Mouse (Mus musculus) cerebellum, postnatal 4 days (tissue): Measurements from ENCODE around the gene Wfs1.
"Not testable (repeated sequence)": the region's sequence is repeated elsewhere in the genome, so short reads cannot be mapped to it uniquely, and the experiment has no call there.

ENCODE experiments used
- DNase-seq, 2 experiments: peaks; one replicate each; pipeline ENCODE4 v3.0.0; 2022; ENCODE audit warnings: low spot score in 2 of 2, mixed read lengths in 1 of 2

Gene Wfs1

DNA sequence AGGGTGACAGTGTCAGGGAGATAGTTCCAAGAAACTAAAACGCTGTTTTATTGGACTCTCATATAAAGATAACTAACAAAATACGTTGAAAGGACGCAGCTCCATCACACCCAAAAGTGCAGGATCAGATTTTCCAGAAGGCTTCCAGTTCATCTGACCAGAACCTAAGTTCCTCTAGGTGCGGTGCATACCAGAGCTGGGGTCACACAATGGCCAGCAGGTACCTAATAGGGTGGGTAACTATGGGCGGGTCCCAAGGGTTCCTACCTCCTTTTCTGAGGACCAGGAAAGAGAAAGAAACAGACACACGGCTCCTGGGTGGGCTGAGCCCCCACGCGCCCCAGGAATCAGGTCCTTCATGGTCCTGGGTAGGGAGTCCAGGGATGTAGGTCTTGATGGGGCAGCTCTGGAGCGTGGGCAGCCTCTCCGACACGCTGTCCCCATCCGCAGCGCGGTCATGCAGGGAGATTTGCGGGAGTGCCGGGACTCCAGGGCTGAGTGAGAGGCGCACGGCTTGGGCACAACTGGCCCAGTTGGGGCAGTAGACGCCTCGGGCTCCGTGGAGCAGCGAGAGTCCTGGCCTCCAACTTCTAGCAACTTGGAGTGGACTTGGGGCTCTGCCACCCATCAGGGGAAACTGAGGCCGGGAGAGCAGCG is 753 bp downstream of the Wfs1 start:
- DNase-seq, result no peak

DNA sequence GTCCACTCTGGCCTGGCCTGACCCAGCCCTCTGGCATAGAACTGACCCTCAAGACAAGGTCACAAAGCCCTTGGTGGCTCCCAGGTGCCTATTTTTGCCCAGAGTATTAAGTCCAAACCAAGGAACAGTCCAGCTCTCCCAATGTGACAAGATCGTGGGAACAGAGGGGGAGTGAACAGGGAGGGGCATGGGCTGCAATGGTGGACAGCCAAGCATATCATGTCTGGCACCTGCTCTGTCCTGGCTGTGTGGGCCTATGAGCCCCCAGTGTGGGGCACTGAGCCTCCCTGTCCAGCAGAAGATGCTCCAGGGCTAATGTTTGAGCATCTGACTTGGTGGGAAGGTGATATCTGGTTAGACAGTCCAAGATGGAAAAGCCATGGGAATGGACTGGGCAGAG is 2.4 kb downstream of the Wfs1 start:
- no peak for DNase-seq

DNA sequence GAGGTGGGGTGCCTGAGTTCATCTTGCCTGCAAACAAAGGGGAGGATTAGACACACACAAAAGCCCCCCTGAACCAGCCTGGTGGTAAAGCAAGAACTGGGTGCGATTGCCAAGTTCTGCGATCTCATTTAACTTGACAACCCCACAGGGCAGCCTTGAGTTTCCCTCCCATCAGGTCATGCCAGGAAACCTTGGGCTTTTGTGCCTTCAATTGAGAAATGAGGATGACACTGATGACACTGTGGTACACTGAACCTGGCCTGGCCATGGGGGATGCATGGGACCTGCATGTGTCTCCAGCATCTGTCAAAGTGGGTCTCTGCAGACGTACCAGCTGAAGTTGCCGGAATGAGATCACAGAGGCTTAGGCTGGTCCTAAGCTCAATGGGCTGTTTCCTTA is 6.7 kb downstream of the Wfs1 start:
- no peak for DNase-seq

DNA sequence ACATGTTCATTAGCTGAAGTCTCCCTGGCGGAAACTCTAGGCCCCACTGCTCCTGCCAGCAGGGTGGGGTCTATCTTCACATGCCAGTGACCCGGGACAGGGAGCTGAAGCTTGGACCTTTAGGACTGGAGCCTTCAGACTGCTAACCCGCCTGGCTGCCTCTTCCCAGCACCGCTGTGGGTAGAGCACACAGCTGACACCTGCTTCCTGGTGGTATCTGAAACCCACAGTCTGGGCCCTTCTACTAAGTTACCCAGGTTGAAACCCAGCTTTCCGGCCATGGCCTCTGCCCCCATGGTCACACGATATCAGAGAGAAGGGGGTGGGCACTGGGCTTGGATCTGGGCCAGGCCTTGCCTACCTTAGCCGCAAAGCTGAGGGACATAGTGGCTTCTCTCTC is 9.4 kb downstream of the Wfs1 start:
- DNase-seq, result no peak

DNA sequence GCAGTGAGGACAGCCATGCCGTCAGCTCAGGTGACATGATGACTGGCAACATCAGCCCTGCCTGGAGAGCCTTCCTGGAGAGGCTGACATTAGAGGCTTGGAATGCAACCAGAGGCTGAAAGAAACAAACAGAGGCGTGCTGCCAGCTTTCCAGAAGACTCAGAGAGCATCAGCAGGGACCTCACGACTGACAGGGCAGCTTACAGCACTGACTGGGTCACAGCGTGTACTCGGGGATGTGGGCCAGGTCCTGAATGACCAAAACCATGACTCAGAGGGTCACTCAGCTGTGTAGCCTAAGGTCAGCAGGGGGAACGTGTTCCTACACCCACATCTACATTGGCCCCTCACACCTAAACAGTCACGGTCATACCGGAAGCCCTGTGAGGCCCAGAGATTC is 10.0 kb downstream of the Wfs1 start:
- no peak for DNase-seq

DNA sequence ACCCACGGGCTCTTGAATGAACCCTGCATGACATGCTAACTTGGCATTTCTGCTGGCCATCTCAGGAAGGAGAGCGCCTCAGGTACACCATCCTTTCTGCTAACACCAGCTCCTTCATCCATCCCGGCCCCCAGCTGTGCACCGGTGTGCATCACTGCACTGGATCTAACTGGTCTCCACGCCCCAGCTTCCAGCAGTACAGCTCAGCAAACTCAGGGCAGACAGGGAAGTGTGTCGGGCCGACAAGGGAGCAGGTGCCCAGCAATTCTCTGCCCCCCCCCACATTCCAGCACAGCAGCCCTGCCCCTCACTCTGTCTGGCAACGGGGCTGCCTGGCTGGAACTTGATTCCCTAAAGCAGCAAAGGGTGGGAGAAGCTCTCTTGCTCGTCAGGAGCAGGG is 11.2 kb downstream of the Wfs1 start:
- no peak for DNase-seq

DNA sequence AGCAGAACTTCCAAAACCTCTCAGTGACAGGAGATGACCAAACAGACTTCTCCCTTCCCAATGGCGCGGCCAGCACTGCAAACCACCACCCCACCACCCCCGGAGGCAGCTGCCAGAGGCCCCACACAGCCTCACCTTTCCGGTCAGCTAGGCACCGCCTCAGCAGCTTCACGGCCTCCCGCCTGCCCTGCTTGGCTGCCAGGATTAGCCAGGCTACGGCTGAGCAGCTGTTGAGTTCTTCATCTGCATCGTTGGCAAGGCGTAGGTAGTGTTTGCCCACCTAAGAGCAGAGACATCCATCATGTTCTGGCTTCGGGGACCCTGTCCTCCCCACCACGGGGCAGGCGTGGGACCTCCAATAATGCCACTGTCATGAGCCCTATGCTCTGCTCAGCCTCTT is 13.7 kb downstream of the Wfs1 start:
- DNase-seq, result no peak

DNA sequence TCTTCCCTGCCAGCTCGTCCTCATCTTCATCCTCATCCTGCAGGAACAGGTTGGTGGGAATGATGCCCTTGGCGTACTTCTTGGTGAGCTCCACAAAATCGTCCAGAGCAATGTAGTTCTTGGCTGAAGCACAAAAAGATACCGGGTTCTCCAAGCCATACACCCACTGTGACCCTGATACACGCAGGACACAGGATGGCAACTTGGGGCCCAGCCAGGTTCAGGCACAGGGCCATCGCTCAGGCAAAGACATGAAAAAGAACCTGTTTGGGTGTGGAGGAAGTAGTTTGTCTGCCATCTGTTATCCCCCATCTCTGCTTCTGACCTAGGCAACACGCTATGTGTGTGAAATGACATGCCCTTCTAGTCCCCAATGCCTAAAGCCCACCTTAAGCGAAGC is 17.4 kb downstream of the Wfs1 start:
- no peak for DNase-seq

DNA sequence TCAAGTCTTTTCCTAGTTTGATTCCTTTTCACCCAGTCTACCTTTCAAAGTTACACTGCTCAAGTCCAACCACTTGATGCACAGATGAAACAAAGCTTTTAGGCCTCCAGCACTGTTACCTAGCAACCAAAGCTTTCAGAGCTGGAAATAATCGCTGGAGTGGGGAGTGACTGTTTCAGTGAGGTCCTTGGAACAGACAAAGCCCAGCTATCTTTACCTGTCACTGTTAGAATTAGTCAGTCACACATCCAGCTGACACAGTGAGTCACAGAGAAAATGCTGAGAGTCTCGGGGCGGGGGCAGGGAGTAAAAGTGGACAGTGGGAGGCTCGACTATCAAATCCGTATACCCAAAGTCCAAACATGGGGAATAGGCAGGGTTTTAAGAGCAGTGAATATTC is 28.5 kb downstream of the Wfs1 start:
- DNase-seq, result no peak

DNA sequence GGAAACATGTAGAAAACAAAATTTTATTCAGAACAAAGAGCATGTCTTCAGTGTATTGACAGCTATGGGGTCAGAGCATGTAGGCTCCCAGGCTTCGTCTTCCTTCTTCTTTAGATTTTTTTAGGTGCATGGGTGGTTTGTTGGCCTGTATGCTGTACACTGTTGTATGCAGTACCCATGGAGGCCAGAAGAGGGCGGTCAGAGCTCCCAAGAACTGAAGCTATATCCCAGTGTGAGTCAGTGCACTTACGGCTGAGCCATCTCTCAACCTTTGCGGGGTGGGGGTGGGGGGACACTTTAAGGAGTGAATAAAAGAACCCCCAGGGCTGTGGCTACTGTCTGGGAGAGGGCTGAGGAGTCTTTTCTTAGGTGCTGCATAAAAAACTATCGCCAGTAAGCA is 30.2 kb downstream of the Wfs1 start:
- DNase-seq, result peak; percentile 77 to 89

DNA sequence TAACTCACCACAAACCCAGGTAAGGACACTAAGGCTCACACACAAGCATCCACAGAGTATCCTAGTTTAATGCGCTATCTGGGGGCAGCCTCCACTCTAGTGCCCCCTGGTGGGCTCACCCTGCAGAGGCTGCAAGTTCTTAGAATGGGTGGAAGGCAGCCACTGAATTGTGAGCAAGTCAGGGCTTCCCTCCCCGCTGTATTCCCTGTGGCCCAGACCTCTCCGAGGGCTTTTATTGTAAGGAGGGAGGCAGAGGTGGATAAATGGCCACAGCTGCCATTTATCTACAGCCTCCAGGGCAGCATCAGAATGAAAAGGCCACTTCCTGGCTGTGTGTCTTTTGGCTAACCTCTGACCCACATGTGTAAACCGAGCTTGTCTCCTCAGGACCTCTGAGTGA is 33.6 kb downstream of the Wfs1 start:
- peak in 1 of 2 experiments; percentile 34 for DNase-seq

DNA sequence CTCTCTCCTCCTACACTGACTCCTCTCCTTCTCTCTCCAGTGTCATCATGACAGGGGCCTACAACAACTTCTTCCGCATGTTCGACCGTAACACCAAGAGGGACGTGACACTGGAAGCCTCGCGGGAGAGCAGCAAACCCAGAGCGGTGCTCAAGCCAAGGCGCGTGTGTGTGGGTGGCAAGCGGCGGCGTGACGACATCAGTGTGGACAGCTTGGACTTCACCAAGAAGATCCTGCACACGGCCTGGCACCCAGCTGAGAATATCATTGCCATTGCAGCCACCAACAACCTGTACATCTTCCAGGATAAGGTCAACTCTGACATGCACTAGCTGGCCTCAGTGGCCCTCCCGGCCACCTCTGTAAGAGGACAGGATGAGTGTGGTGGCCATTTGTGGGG is 36.7 kb downstream of the Wfs1 start:
- DNase-seq, result no peak

DNA sequence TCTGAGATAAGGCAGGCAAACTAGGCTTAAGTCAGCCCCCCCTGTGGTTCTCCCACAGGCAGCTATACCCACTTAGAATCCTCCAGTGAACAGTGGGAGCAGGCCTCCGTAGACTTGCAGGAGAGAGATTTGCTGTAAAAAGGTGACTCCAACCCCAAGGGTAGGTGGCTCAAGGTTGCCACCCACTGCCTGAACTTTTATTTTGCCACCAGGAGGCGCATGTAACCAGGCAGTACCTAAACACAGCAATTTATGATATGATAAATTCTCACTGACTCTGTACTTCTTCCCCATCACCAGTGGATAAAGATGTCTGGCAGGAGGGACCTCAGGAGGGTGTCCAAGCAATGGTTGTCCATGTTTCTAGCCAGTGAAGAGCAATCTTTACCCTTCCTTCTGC is 38.1 kb downstream of the Wfs1 start:
- no peak for DNase-seq

DNA sequence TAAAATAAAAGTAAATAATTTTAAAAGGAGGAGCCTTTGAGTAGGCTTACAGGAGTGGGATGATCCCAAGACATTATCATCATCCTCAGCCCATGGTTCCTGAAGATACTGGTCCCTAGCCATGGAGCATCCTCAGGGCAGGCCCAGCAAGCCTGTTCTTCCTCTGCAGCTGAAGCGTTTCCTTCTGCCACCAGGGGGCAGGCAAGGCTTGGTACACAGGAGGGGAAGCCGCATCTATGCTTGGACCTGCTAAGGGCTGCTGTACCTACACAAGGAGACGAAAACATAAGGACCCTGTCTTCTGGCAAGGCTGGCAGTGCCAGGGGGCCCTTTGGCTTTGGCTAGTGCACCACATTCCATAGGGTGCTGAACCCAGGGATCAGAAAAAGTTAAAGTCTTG is 40.2 kb downstream of the Wfs1 start:
- DNase-seq, result peak; percentile 64 to 79

DNA sequence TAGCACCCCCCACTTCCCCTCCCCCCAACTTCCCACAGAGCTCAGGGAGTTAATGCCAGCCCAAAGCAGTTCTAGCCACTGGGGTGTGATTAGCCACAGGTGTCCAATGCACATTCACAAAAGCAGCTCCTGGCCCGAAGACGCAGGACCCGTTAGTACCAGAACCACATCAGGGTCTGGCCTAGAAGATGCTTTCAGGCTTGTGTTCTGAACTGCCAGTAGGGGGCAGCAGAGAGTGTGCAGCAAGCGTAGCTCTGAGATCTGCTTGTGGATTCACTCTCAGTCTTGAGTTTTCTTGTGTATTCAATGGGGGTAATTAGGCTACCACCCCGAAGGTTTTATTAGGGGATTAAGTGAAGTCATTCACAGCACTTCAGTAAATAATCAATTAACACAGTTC is 42.6 kb downstream of the Wfs1 start:
- DNase-seq, result peak in 1 of 2 experiments; percentile 74

DNA sequence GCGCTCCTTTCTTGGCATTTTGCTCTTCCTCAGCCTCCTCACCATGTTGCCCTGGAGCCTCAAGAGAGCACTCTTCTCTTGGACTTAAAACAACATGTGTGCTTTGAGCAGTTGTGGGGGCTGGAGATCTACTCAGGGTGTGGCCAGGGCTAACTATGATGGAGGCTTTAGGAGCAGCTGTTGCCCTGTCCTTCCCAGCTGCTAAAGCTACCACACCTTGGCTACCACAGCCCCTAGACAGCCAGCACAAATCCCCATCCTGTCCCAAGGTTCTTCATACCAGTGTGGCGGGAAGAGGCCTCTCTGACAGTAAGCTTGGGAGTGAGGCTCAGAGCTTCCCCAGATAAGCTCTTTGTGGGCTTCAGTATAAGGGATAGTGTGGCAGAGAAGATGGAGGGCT is 43.3 kb downstream of the Wfs1 start:
- no peak for DNase-seq

DNA sequence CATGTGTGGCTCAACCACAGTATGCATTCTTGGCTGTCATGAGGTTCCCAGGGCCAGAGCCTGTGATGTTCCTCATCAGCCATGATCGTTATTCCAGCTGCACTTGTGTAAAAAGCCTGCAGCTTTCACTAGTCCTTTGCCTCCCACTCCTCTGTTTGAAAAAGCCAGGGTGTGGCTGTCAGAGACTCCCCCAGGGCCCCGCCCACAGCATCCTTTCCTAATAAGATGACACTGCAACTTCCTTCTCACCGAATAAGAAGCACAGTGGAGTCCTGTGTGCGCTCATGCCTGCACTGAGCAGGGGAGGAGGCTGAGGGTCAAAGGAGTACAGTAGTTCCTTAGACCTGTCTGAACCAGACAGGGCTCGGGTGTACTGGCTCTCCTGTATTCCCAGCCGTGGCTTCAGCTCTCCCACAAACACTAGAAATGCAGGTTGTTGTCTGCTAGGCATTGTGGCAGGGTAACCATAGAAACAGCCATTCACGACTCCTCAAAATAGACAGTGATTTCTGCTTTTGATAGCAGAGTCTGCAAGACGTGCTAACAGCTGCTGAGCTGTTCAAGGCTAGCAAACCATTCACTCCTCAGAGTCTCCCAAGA is 43.8 kb downstream of the Wfs1 start:
- no peak for DNase-seq

DNA sequence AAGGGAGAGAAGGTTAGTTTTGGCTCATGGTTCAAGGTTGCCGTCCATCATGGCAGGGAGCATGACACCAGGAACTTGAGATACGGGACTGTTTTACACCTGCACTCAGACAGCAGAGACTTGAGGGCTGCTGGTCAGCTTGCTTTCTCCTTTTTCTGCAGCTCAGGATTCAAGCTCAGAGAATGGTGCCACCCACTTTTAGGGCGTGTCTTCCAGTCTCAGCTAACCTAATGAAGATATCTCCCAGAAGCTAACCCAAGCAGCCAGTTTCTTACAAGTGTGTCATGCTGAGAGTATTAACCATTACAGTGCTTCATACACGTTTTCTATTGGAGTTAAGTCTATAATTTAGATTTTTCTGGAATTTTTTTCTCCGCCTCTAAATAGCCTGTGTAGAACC is 44.5 kb downstream of the Wfs1 start:
- DNase-seq, result no peak

DNA sequence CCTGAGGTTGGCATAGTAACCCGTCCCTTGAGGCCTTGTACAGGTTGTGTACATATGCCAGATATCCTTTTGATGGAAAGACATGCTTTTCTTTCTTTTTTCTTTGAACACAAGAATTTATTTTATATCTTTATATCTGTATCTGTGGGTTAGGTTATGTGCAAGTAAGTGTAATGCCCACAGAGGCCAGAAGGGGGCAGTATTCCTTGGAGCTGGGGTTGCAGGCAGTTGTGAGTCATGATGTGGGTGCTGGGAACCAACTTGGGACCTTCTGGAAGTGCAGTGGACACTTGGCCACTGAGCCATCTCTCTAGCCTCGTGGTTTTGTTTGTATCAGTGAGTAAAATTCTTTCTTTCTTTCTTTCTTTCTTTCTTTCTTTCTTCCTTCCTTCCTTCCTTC is 46.6 kb downstream of the Wfs1 start:
- no peak for DNase-seq

DNA sequence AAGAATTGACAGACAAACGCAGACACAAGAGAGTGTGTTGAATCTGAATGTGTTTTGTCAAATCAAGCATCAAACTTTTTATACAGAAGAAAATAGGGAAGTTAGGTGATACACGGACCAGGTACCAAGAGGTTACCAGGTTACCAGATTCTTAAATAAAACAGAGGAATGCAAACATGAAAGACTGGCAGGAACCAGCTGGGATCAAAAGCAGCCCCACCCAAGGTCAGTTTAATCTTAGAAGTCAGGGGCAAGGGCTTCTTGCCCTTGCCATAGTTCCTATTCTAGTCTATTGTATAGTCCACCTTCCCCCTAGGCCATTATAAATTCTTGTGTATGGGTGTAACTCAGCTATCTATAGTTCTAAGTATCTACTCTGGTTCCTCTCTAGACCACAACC is 50.0 kb downstream of the Wfs1 start:
- DNase-seq, result not testable (repeated sequence)

DNA sequence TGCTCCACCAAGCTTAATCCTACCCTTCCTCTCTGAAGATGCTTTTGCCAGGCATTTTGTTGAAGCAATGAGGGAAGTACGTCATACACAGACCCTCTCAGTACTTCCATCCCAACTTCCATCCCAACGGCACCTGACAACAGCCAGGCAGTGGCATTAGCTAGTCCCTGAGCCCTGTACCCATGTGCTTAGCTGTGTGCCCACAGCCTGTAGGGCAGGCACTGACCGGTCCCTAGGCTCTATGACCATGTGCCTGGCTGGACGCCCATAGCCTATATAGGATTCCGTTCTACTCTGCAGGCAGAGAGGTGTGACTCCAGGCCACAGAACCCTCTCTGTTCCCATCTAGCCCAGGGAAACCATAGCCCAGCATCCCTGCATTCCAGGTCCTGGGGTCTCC is 51.0 kb downstream of the Wfs1 start:
- no peak for DNase-seq

DNA sequence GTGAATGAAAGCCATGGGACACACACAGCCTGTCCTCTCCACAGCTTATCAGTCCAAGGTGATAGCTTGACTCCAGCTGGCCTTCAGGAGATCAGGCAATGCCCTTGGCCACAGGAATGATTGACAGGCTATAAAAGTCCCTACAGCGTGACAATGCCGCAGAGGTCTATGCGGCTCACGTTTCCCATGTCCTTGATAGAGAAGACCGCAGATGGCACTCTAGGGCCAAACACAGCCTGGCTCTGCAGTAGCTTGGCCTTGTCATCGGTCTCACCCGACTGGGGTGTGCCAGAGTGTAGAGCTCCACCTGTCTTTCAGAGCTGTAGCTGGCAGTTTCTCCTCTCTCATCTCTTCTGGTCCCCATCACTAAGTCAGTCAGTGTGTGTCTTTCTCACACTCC is 52.5 kb downstream of the Wfs1 start:
- DNase-seq, result no peak

DNA sequence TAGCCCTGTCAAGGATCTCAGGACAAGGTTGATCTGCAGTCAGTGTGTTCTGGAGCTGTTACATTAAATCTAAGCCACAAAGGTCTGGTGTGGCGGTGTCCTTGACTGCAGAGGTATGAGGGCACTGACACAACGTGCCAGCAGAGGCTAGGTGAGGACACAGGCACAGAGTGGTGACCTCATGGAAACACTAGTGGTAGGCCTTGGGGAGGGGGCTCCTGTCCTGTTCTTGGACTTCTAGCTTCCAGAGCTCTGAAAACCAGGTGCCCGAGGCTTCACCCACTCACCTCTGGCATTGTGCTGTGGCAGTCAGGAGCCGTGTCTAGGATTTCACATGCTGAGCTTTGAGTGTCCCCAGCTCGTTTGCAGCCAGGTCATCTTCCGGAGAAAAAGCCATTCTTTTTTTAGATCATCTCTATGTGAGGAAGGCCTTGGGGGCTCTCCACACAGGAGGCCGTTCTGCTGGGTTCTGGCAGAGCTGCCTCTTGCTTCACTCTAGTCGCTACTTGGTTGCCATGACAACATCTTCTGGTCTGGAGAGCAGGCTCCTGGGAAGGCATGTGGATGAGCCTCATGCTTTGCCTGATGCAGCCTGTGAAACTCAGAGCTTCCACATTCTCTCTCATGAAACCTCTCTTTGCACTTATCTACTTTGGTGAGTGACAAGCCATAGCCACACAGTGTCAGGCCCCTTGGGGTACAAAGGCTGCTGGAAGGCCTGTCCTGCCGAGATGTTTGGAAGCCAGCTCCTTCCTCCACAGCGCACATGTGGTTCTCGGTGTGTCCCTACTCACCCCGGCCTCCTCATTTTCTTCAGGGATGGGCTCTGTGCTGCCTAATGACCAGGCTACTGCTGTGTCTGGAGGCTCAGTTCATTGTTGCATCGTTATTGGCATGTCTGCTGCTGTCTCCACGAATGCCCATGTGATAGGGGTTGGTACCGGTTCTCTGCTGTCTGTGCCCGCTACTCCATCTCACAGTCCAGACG is 53.2 kb downstream of the Wfs1 start:
- no peak for DNase-seq
